Mouse (Mus musculus) neutrophil, adult 59 days (primary cell): ENCODE measurements around the gene Cyp4a14. TPM values are rescaled to one million over a fixed set of nuclear protein-coding genes. Genes with fewer than 3 reads are reported as not detected.

Source experiments
- total RNA-seq, 2 experiments: library from RNA; stranded (reverse); gene quantifications; 1 replicate in 1 of 2; 2 replicates in 1 of 2; pipeline ENCODE4 v1.2.4; 2023

Gene Cyp4a14
- total RNA-seq = not detected

DNA sequence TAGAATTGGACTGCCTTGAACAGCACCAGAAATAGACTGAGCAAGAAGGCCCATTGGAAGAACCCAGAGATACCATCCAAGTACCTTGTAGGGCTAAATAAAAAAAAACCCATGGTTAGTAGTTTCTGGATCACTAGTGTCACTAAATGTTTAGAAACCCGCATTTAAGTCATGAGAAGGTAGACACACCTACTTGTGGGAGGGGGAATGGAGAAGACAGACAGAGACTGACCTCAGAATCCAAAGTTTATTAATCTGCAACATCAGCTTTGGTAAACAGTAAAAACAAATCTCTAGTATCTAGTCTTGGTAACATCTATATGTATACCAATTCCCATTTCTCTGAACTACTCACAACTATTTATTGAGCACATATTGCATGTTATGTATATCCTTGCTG, at the start of gene Cyp4a14:
Gene Cyp4a14 (minus strand): TSS at position 142 of the 400 bp plus-strand sequence.

GRCm38 (mm10) chr4:115518000-115518399, 22.1 kb upstream of the Cyp4a14 start, which contains the start of gene Cyp4a10:
Gene Cyp4a10, plus strand, starts transcription at chr4:115518264.

GRCm38 (mm10) chr4:115452304-115452703, 43.6 kb downstream of the Cyp4a14 start, which contains the start of gene Cyp4a30b:
Gene Cyp4a30b, plus strand, starts transcription at chr4:115452604.

Other genes with a start within 250 kb of the Cyp4a14 start
- gene Cyp4a12a, start 197.1 kb downstream of the Cyp4a14 start, total RNA-seq = not detected
- not detected for gene Cyp4a12b, start 84.5 kb downstream of the Cyp4a14 start, total RNA-seq
- not detected for gene Cyp4a30b, start 43.5 kb downstream of the Cyp4a14 start, total RNA-seq
- gene Cyp4a10, start 22.1 kb upstream of the Cyp4a14 start, total RNA-seq = not detected
- gene Cyp4a31, start 67.5 kb upstream of the Cyp4a14 start, total RNA-seq = not detected
- not detected for gene Cyp4a32, start 104.8 kb upstream of the Cyp4a14 start, total RNA-seq
- under 1 TPM in 1 of 2 experiments, not detected in 1; 0.42 TPM for gene Cyp4b1, start 151.6 kb upstream of the Cyp4a14 start, total RNA-seq
- 10 to 100 TPM; 33.6 to 36.6 TPM for gene Efcab14, start 241.6 kb upstream of the Cyp4a14 start, total RNA-seq